Mouse (Mus musculus) liver, embryonic 16.5 days (tissue): ENCODE measurements around the gene Sost. TPM values are rescaled to one million over a fixed set of nuclear protein-coding genes. Genes with fewer than 3 reads are reported as not detected.

Source experiments
- ATAC-seq: fragments of 200-750 bp; cut with Nextera tagmentation; 2 replicates; pipeline ENCODE4 v1.8.0; 2017; ENCODE audit warnings: low read depth, mild to moderate bottlenecking, moderate number of reproducible peaks, moderate library complexity
- H3K27ac ChIP-seq: fragments of 300-500 bp; sonication (generic); 2 replicates; pipeline ENCODE4 v1.5.1; 2014; ENCODE audit warnings: mild to moderate bottlenecking, low read length
- H3K27me3 ChIP-seq: fragments of 300-500 bp; sonication (generic); 2 replicates; pipeline ENCODE4 v1.6.1; 2014; ENCODE audit warnings: low read depth, low read length, mixed read lengths; ENCODE audit not compliant: control insufficient read depth, insufficient read depth
- H3K36me3 ChIP-seq: fragments of 300-500 bp; sonication (generic); 2 replicates; pipeline ENCODE4 v1.6.1; 2014; ENCODE audit warnings: mild to moderate bottlenecking; ENCODE audit not compliant: control insufficient read depth, insufficient read depth
- H3K4me1 ChIP-seq: fragments of 300-500 bp; sonication (generic); 2 replicates; pipeline ENCODE4 v1.6.1; 2014; ENCODE audit warnings: low read depth, low read length, mixed read lengths; ENCODE audit not compliant: control insufficient read depth
- H3K4me2 ChIP-seq: fragments of 300-500 bp; sonication (generic); 2 replicates; pipeline ENCODE4 v1.6.1; 2014; ENCODE audit warnings: low read depth, low read length, mixed read lengths
- H3K4me3 ChIP-seq: fragments of 300-500 bp; sonication (generic); 2 replicates; pipeline ENCODE4 v1.5.1; 2014; ENCODE audit warnings: low read depth, mild to moderate bottlenecking, low read length
- H3K9ac ChIP-seq: fragments of 300-500 bp; sonication (generic); 2 replicates; pipeline ENCODE4 v1.6.1; 2014; ENCODE audit warnings: low read depth, low read length
- H3K9me3 ChIP-seq: fragments of 300-500 bp; sonication (generic); replicated peaks from 2 replicates; pipeline ENCODE4 v1.6.1; 2016; ENCODE audit warnings: low read length; ENCODE audit not compliant: control insufficient read depth
- WGBS: fragments of 180-500 bp; shearing (Covaris S2); extraction: QIAGEN DNeasy Blood & Tissue Kit; methylation state at CpG from one replicate; pipeline ENCODE4 v1.1.7; 2014; ENCODE audit not compliant: insufficient replicate concordance; 5-methylcytosine and 5-hydroxymethylcytosine counted together
- polyA plus RNA-seq: library from polyadenylated mRNA; unstranded; fragments of >200 nt; fragmentation: Nextera tagmentation; extraction: Ambion mirVana; gene quantifications from 2 replicates; pipeline ENCODE4 v1.2.1, GENCODE M21; 2015

Sost gene
- polyA plus RNA-seq, 1 experiment from 2014 or later, result not detected

- H3K36me3 ChIP-seq, result no peaks in the 10 kb centered on the region
- WGBS, result 68% methylated on average over 5 of the region's 5 CpGs
- no peak for ATAC-seq
- no peak overlapping the region for H3K4me3 ChIP-seq
- no peaks in the 10 kb centered on the region for H3K9me3 ChIP-seq
- no peak overlapping the region for H3K27ac ChIP-seq
- H3K4me2 ChIP-seq, result no peak overlapping the region
- H3K9ac ChIP-seq, result no peak overlapping the region
- H3K27me3 ChIP-seq, result peaks cover 9% of the 10 kb centered on the region
- peaks cover 2% of the 10 kb centered on the region; the same call in 1 of the 2 replicates for H3K4me1 ChIP-seq
Observed at GRCm38 (mm10) chr11:101950021-101950420, 16.8 kb downstream of the Sost start.

- H3K4me1 ChIP-seq, result no peaks in the 10 kb centered on the region
- H3K4me2 ChIP-seq, result no peak overlapping the region
- no peak overlapping the region for H3K27ac ChIP-seq
- no peaks in the 10 kb centered on the region for H3K36me3 ChIP-seq
- no peak overlapping the region for H3K9ac ChIP-seq
- H3K4me3 ChIP-seq, result no peak overlapping the region
- H3K27me3 ChIP-seq, result peaks cover 3% of the 10 kb centered on the region
- WGBS, result 39% methylated on average over 5 of the region's 5 CpGs
- no peaks in the 10 kb centered on the region for H3K9me3 ChIP-seq
- ATAC-seq, result no peak
Observed at GRCm38 (mm10) chr11:101946525-101946924, 20.3 kb downstream of the Sost start.

- WGBS, result 23% methylated on average over 3 of the region's 3 CpGs
- Histone ChIP-seq H3K4me2 (no peak overlapping the region), H3K4me3 (no peak overlapping the region), H3K36me3 (no peaks in the 10 kb centered on the region), H3K27ac (no peak overlapping the region), H3K4me1 (no peaks in the 10 kb centered on the region), H3K27me3 (peaks cover 9% of the 10 kb centered on the region), H3K9ac (no peak overlapping the region), H3K9me3 (no peaks in the 10 kb centered on the region)
- ATAC-seq, result no peak
Observed at GRCm38 (mm10) chr11:101943055-101943454, 23.8 kb downstream of the Sost start.

GRCm38 (mm10) chr11:101937108-101937507, 29.7 kb downstream of the Sost start:
- no peaks in the 10 kb centered on the region for H3K36me3 ChIP-seq
- H3K4me3 ChIP-seq, result peak overlapping the region; percentile 37
- H3K27me3 ChIP-seq, result peaks cover 28% of the 10 kb centered on the region
- 2% methylated on average over 32 of the region's 32 CpGs for WGBS
- H3K9ac ChIP-seq, result no peak overlapping the region
- no peak for ATAC-seq
- peak overlapping the region; percentile 60 for H3K4me2 ChIP-seq
- H3K9me3 ChIP-seq, result no peaks in the 10 kb centered on the region
- no peak overlapping the region for H3K27ac ChIP-seq
- H3K4me1 ChIP-seq, result no peaks in the 10 kb centered on the region

GRCm38 (mm10) chr11:101936421-101936820, 30.4 kb downstream of the Sost start:
- Histone ChIP-seq H3K27me3 (peaks cover 28% of the 10 kb centered on the region), H3K4me3 (no peak overlapping the region), H3K4me1 (no peaks in the 10 kb centered on the region), H3K9me3 (no peaks in the 10 kb centered on the region), H3K36me3 (no peaks in the 10 kb centered on the region), H3K4me2 (no peak overlapping the region), H3K9ac (no peak overlapping the region), H3K27ac (no peak overlapping the region)
- WGBS, result 35% methylated on average over 7 of the region's 7 CpGs
- no peak for ATAC-seq

- H3K4me1 ChIP-seq, result no peaks in the 10 kb centered on the region
- WGBS, result 60% methylated on average over 3 of the region's 3 CpGs
- no peak for ATAC-seq
- H3K9me3 ChIP-seq, result no peaks in the 10 kb centered on the region
- H3K4me3 ChIP-seq, result no peak overlapping the region
- peaks cover 28% of the 10 kb centered on the region for H3K27me3 ChIP-seq
- H3K36me3 ChIP-seq, result no peaks in the 10 kb centered on the region
- H3K9ac ChIP-seq, result no peak overlapping the region
- H3K4me2 ChIP-seq, result no peak overlapping the region
- H3K27ac ChIP-seq, result no peak overlapping the region
Observed at GRCm38 (mm10) chr11:101935743-101936142, 31.1 kb downstream of the Sost start.

GRCm38 (mm10) chr11:101931978-101932377, 34.8 kb downstream of the Sost start:
- no peak overlapping the region for H3K4me2 ChIP-seq
- no peaks in the 10 kb centered on the region; the same call in 1 of the 2 replicates for H3K4me1 ChIP-seq
- H3K9ac ChIP-seq, result no peak overlapping the region
- H3K27ac ChIP-seq, result no peak overlapping the region
- no peak overlapping the region for H3K4me3 ChIP-seq
- 0 out of 2 replicates have a peak, but pooled peaks have one; percentile 7 for ATAC-seq
- 51% methylated on average over 4 of the region's 4 CpGs for WGBS
- no peaks in the 10 kb centered on the region for H3K9me3 ChIP-seq
- peaks cover 11% of the 10 kb centered on the region for H3K27me3 ChIP-seq
- no peaks in the 10 kb centered on the region for H3K36me3 ChIP-seq

- ATAC-seq, result no peak
- Histone ChIP-seq H3K27ac (no peak overlapping the region), H3K4me1 (no peaks in the 10 kb centered on the region; the same call in 1 of the 2 replicates), H3K36me3 (no peaks in the 10 kb centered on the region), H3K27me3 (no peaks in the 10 kb centered on the region; the same call in 1 of the 2 replicates), H3K9me3 (no peaks in the 10 kb centered on the region), H3K4me2 (no peak overlapping the region), H3K9ac (no peak overlapping the region), H3K4me3 (no peak overlapping the region)
- WGBS, result 41% methylated on average over 25 of the region's 25 CpGs
Observed at GRCm38 (mm10) chr11:101928030-101928762, 38.6 kb downstream of the Sost start.

- Histone ChIP-seq H3K4me1 (no peaks in the 10 kb centered on the region; the same call in 1 of the 2 replicates), H3K4me2 (no peak overlapping the region), H3K9me3 (no peaks in the 10 kb centered on the region), H3K27ac (no peak overlapping the region), H3K9ac (no peak overlapping the region), H3K27me3 (no peaks in the 10 kb centered on the region; the same call in none of the 2 replicates), H3K36me3 (no peaks in the 10 kb centered on the region), H3K4me3 (no peak overlapping the region)
- WGBS, result 66% methylated on average over 10 of the region's 10 CpGs
- ATAC-seq, result no peak
Observed at GRCm38 (mm10) chr11:101926951-101927589, 39.7 kb downstream of the Sost start.
